Mouse (Mus musculus) urinary bladder, adult 2 months (tissue): Measurements from ENCODE around the gene Ergic1. TPM values are rescaled to one million over a fixed set of nuclear protein-coding genes. Genes with fewer than 3 reads are reported as not detected.

Experiments
- DNase-seq: peaks from one replicate; pipeline ENCODE4 v3.0.0; 2022; ENCODE audit warnings: low spot score
- polyA plus RNA-seq: library from polyadenylated mRNA; depleted of rRNA; stranded (reverse); fragments of >200 nt; gene quantifications from 2 replicates; pipeline ENCODE4 v1.2.3, GENCODE M21; 2012

Ergic1 gene
- polyA plus RNA-seq, 1 experiment = 152 TPM

DNA sequence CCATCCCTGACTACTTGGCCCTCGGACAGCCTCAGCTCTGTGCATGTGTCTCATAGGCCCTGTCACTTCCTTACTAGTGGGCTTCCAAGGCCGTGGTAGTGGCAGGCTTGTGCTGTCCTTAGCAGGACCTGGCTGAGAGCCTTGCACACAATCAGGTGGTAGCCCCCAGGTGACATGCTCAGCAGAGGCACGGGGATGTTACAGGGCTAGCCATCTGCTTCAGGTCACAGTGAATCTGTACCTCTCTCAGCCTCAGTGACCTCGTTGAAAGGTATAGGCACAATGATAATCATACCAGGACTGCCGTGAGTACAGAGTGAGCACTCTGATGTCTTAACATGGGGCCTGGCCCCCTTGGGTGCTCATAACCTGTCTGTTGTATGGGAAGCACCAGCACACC, 13.4 kb downstream of the Ergic1 start:
- DNase-seq = no peak

DNA sequence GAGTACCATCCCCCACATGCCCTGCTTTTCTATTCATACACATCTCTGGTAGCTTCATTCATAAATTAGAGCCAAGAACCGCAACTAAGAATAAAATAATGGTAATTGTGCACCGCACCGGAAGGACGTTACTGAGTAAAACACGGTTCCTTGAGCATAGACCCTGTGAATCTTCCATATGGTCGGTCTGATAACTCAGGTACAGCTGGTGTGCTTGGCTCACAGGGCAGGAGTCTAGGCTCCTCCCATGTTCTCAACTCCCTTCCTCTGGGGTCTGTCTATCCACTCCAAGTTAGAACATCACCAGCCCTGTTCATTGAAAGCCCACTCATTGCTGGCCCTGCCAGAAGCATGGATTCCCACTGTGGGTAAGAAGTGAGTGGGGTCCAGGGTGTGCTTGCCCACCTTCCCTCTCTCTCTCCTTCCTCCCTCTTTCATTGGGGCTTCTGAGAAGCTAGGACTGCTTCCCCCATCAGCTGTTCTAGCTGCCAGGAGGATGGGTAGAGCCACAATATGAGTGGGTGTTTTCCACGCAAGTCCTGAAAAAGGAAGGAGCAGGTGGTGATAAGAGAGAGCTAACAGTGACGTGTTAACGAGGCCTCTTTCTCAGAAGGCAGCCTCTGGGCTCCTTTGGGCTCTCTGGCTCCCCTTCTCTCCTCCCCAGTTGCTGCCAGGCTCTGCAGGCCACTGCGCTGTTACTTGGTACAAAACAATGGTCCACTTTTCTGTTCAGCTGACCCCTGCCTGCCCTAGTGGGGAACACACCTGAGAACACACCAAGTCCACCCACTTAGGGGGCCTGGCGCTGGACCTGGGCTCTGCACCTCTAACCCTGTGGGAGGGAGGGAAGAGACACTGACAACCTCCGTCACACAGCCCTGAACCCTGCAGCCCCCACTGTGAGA, 14.7 kb downstream of the Ergic1 start:
- DNase-seq = no peak

DNA sequence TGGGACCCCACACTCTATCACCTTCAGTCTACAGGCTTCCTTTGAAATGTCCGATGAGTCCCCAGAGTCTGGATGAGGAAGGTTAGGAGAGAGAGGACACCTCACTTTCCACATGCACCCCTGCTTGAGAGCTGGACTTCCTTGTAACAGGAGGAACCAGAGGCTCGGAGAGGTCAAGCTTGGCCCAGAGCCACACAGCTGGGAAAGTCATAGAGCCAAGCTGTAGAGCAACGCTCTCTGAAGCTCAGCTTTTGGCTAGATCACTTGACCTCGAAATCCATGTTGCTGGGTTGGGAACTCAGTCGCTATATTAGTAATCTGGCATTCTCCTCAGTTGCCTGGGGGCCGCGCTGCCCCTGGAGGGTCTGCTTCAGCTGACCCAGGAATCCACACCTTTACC, 15.5 kb downstream of the Ergic1 start:
- no peak for DNase-seq

DNA sequence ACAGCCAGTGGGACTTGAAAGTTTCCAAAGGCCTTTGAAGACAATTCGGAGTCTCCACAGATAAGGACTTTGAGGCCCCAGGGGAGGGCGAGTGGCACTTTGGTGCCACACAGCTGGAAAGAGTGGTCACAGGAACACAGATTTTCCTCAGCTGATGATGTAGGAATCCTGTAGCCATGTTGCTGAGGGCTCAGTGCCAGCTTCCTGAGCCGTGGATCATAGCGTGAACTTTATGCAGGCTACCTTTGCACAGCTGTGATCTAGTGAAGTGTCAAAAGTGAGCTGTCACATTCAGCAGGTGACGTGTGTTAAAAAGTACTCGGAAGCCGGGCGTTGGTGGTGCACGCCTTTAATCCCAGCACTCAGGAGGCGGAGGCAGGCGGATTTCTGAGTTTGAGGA, 16.0 kb downstream of the Ergic1 start:
- DNase-seq = no peak

DNA sequence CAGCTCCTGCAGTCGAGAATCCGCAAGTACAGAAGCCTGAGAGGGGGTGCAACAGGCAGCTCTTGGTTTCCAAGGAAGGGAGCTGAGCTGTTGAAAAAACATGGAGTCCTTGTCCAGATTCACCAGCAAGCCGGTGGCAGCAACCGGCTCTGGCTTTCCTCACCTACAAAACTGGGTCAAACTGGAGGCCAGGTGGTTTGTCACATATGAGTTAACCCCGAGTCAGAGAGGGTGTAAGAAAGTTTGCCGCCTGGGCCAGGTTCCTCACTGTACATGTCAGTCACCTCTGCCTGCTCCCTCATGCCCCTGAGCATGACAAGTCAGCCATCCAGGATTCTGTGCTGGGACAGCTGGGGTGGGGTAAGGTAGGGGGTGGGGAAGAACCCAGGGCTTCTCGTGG, 16.9 kb downstream of the Ergic1 start:
- no peak for DNase-seq

DNA sequence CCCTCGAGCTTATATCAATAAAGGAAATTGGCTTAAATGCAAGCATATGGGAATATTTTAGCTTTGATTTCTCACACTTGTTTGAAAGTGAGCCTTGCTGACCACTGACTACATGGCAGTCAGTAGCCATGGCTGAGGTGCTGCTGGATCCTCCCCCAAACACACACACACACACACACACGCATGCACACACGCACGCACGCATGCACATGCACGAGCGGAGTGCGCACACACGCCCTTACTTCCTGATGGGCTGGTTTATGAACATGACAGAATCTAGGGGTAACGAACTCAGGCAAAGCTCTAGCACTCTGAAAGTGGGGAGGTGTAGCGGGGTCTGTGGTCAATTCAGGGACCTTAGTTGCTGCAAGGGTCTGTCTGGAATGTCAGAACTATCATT, 17.5 kb downstream of the Ergic1 start:
- no peak for DNase-seq

DNA sequence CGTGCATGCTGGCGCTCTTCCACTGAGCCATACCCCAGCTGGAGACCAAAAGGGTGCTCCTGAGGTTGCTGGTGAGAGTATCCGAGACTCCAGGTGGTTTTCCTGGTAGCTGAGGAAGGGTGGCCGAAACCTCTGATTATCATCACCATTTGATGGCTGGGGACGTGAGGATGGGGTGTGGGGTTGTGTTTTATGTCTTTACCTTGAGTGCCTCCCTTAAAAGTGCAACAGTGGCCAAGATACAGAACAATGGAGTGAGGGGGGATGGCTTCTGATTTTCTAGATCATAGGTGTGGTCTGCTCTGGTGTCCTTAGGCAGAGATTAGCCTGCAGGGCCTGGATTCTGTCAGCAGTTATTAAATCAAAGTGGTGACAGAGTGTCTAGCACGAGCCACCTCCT, 18.1 kb downstream of the Ergic1 start:
- no peak for DNase-seq

DNA sequence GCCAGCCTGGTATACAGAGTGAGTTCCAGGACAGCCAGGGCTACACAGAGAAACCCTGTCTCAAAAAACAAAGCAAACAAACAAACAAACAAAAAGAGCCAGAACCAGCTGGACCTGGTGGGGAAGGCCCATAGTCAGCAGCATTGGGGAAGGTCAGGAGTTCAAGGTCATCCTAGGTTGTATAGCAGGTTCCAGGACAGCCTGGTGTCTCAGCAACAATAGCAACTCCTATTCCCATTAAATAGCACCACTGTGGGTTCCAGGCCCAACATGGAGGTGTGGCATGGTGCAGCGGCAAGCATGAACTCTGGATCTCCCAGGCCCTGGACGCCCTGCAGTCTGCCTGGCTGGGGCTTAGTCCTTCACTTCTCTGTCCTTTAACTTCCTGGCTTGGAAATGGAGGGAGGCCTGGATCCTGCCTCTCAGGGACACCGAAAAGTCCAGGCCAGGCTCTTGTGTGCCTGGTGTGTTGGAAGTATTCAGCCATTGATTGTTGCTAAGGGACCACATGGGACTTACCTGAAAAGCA, 19.6 kb downstream of the Ergic1 start:
- DNase-seq = no peak

DNA sequence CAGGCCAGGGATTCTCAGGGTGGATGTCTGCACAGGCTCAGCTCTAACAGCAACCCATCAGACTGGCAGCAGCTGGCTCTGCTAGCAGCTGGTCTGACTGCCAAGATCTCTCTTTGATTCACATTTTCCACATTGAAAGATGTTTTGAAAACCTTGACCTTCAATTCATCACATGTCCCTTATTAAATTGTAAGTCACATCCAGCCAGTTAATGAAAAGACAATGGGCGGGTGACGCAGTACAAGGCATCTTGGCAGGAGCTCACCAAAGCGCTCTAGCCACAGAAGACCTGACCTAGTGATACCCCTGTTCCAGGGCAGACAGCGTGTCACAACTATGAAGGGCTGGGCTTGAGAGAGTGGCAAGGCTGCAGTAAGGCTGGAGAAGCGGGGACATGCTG, 21.0 kb downstream of the Ergic1 start:
- no peak for DNase-seq

DNA sequence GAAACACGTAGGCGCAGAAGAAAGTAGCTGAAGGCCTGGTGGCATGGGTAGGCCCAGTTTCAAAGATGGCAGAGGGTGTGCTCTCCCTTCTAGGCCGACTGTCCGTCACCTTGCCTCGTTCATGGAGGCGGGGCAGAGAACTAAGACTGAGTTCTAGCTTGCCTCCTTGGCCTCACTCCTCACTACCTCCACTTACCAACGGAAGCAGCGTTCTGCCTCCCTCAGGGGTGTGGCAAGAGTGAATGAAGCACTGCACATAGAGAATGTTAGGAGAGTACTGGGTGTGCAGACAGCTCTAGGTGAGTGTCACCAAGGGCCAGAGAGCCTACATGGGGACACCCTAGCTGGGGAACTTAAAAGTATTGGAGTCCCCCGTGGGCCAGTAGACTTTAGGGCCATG, 21.8 kb downstream of the Ergic1 start:
- no peak for DNase-seq

DNA sequence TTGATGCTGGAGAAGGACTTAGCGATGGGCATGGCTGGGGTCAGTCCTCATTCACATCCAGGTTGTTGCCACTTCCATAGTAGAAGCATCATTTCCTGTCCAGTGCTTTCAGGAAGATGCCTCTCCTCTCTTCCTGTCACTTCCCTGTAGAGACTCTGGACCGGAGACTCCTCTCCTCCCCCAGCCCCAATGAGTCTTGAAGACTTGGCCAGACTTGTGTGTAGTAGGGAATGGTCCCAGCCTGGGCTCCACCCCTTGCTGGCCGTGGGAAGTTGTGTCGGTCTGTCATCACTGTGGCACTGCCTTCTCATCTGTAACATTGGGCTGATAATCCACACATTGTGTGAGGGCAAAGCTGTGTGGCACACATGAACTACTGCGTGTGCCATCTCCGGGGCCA, 22.3 kb downstream of the Ergic1 start:
- no peak for DNase-seq

DNA sequence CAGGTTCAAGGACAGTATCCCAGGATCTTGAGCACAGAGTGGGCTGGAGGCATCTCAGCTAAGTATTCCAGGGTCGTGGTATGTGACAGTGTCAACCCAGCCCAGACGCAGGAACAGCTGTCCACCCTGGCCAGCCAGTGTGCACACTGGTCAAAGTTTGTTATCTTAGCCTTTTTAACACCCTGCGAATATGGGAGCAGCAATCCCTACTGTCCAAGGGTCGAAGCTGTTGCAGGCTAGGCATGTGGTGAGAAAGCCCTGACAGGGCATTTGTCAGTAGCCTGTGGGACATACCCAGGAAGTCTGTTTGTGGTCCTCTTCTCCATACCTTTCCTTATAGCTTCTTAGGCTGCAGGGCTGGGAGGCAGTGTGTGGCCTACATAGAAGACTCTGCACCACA, 22.8 kb downstream of the Ergic1 start:
- DNase-seq = no peak

DNA sequence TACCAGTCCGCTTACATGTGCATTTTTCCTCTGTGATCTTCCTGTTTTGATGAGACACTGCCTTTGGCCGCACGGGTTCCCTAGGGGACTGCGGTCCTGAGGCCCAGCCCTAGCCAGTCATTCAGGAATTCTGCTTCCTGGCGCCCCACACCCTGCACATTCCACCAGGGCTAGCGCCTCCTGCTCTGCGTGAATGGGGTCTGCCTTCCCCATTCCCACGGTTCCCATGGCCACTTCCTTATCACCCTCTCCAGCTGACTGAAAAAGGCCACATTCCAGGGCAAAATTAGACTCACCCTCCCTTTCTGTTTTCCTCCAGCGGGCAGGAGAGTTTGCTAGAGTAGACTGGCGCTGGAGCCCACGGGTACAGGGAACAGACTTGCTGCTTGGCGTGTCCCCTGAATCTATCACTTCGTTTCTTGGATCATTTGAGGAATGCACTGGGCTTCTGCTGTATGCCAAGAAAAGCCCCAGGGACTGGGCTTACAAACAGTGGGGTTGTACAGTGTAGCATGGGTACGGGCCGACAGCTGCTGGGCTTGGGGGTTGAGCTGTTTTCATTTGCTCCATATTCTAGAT, 23.4 kb downstream of the Ergic1 start:
- no peak for DNase-seq

DNA sequence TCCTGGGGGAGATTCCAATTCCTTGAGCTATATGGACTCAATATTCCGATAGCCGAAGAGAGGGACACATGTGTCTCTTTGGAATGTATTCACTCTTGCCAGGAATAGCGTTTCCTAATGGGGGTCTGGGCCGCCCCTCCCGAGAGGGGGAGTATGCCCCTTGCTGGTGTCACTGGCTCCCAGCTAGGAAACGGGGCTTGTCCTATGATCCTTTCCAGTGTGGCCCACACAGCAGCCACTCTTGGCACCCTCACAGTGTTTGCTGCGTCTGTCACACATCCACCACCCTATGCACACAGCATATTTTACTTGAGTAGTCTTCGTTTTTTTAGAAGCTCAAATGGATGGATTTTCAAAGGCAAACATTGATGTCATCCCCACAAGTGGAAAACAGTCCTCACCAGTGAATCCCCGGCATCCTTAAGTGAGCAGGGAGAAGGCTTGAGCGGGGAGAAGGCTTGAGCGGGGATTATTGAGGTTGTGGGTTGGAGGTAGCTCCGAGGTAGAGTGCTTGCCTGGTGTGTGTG, 26.7 kb downstream of the Ergic1 start:
- no peak for DNase-seq

DNA sequence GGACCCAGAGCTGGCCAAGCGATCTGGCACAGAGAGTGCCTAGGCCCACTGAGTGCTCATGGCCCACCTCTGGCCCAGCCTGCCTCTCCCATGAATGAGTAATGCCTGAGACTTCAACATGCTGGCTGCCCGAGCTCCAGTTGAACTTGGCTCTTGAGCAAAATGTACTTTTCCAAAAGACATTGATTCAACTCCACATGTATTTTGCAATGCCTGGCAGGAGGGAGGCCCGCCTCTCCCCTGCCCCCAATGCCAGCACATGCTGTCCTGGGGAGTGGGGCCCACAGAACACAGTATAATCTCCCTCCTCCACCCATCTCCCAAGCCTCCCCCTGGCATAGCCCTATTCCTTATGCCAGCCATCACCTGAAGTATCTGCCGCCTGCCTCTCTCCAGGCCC, 31.2 kb downstream of the Ergic1 start:
- no peak for DNase-seq

DNA sequence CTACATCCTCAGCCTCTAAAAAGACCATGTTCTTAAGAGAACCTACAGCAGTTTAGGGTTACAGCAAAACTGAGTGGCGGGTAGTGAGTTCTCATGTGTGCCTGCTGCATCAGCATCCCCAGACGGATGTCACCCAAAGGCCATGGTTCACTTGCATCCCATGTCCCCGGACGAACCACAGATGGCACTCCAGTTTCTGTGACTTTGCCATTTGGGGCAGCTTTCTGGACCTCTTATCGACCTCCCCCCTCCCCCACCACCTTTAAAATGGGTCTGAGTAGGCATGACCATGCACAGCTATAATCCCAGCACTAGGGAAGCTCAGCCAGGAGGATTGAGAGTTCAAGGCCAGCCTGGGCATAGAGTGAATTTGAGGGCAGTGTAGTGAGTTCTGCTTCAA, 31.9 kb downstream of the Ergic1 start:
- no peak for DNase-seq

DNA sequence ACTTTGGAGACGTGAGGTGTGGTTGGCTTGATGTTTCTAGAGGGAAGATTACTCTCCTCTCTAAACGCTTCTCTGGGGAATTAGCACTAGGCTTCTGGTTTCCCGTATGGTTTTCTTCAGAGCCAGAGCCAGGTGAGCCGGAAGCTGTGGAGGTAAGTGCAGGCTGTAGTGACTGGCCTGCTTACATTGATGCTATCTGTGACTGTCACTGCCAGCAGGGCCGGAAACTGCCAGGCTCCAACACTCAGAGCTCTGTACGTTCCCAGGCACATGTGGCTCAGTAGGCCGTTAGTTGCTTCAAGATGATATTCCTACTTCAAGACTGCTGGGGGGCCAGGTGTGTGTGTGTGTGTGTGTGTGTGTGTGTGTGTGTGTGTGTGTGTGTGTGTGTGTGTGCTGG, 32.9 kb downstream of the Ergic1 start:
- no peak for DNase-seq

DNA sequence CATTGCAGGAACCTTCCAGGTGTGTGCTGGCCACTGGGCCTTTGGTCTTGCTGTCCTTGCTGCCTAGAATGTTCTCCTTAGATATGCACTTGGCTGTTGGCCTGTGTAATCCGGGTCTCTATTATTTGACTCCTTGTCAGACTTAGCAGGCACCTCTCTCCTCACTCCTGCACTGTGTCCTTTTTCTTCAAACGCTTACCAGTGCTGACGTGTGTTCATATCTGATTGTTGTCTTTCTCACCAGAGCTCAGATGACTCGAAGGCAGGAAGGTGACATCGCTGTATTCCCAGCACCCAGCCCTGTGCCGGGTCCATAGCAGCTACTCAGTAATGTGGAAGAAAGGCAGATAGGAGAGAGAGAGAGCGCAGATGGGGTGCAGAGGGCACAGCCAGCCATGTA, 33.7 kb downstream of the Ergic1 start:
- no peak for DNase-seq

DNA sequence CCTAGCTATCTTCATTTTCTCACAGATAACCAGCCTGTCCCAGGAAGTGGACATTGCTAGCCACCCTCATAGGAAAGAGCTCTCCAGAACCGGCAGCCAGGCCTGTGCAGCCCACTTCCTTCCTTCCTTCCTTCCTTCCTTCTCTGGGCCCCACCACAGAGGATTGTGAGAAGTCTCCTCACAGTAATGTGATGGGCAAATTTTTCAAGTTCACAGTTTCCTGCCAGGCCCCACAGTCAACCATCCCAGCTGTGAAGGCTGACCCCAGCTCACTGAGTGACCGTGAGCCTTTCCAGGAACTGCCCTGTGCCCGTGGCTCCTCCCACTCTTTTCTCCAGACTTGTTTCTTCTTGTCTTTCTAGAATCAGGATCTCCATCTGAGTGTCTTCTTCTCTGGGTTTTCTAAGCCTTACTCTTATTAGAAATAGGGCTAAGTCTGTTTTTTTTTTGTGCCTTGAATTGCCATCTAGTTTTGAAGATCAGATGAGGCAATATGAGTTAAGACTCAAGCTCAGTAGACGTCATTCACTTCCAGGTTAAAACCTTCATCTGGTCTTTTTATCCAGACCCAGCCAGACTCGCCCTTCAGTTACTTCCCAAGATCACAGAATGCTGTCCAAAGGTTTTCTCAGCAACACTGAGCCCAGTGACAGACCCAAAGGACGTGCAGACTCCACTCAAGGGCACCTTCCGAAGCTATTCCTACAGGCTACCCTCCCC, 34.3 kb downstream of the Ergic1 start:
- DNase-seq = no peak

DNA sequence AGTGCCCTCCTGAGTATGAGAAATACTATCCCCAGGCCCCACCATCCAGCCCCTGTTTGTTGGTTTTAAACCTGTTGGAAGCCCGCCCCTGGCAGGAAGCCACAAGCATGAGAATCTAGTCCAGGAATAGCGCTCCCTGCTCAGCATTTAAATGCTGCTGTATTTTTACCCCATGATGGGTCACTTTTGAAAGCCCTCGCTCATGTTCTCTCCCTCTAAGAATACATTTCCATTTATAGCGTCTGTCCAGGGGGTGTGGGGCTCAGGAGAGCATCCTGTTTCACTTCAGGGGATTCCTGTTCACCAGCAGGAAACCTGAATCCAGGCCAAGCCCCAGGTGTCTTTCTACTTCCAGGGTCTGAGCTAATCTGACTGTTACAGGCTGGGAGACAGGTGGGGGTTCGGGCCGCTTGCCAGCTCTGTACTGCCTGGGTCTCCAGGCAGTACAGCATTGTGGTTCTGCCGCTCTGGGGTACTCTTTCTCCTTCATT, 34.9 kb downstream of the Ergic1 start:
- no peak for DNase-seq

DNA sequence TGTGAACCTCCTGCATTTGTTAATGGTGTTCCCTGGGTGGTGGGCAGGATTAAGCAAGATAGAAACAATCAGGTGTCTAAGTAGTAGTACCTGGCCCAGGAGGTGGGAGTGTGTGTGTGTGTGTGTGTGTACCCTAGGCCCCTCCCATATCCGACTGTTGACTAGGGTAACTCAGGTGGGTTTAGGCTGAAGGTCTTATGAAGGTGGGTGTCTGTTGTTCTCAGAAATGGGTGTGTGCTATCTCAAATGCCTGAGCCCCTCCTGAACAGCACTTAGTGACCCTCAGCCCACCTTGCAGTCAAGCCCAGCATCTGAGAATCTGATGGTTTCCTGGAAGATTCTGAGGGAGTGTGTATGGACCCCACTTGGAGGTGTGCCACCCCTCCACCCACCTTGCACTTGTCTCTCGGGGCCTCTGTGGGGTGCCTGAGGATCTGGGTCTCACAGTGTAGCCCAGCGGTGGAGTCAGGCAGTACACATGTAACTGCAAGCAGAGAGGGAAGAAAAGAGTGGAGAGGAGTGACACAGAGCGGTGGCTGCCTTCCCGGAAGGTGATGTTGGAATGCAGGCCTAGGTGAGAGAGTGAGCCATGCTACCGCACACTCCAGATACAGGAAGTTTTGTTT, 35.7 kb downstream of the Ergic1 start:
- DNase-seq = no peak

DNA sequence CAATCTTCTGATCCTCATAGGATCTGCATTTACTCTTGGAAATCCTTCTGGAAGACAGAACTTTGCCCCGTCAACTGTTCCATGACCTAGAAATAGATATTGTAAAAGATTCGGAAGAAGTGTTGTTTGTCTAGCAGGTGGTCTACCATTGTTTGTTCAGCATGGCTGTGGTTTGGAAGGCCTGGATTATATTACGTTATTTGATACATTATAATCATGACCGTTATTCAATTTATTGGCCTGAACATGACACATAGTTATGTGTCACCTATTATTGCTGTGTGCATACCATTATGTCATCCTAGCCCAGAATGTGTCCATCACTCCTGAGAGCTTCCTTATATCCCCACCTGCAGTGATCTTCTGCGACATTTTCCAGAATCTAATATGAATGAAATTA, 37.6 kb downstream of the Ergic1 start:
- no peak for DNase-seq
